Mouse (Mus musculus) liver, embryonic 14.5 days (tissue): ENCODE results near the gene B3galt2.

Experiments
- CTCF ChIP-seq: IDR thresholded peaks from 2 replicates; pipeline ENCODE4 v1.5.1; 2016; ENCODE audit warnings: antibody characterized with exemption, low read depth, control low read depth
- EP300 ChIP-seq: IDR thresholded peaks from 2 replicates; pipeline ENCODE4 v1.6.1; 2016; ENCODE audit warnings: antibody characterized with exemption, low read depth

DNA sequence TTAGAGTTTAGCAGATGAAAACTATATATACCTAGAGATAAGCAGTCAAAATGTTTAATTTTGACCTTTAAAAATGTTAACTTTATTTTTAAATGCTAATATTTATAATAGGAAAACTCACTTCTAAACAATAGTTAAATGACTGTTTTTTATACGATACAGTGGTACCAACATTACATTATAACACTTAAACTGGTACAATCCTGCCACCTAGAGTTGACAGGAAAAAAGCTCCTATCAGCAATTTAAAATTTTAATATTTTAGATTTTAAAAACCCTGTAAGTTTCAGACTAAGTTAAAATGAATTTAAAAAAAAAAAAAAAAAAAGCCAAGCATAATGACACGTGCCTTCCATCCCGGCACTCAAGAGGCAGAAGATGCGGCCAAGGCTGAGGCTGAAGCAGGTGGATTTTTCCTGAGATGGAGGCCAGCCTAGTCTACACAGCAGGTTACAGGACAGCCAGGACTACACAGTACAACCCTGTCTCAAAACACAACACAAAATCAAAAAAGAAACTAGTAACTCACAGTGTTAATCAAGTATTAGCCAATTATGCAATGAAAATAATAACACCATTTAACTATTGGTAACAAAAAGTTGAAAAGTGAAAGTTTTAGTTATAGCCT, 35.4 kb downstream of the B3galt2 start:
- TF ChIP-seq CTCF (no peak), EP300 (no peak)
